Mouse (Mus musculus): ENCODE data around the gene Btbd7. TPM values are rescaled to one million over a fixed set of nuclear protein-coding genes. Genes with fewer than 3 reads are reported as not detected.

Gene Btbd7
- total RNA-seq, 2 experiments from 2014 or later: 34.6 to 35.0 TPM

GRCm38 (mm10) chr12:102779452-102779851, 98.8 kb downstream of the Btbd7 start:
- DNase-seq: peak; percentile 19

GRCm38 (mm10) chr12:102778151-102778550, 100.1 kb downstream of the Btbd7 start:
- no peak for DNase-seq

- no peak for DNase-seq
Measured at GRCm38 (mm10) chr12:102776035-102776434, 102.2 kb downstream of the Btbd7 start.

- DNase-seq: no peak
Measured at GRCm38 (mm10) chr12:102772676-102773075, 105.6 kb downstream of the Btbd7 start.

- DNase-seq: no peak
Measured at GRCm38 (mm10) chr12:102771601-102772000, 106.7 kb downstream of the Btbd7 start.

GRCm38 (mm10) chr12:102769000-102769399, 109.3 kb downstream of the Btbd7 start:
- no peak for DNase-seq

GRCm38 (mm10) chr12:102763696-102764095, 114.6 kb downstream of the Btbd7 start:
- no peak for DNase-seq

GRCm38 (mm10) chr12:102761668-102762067, 116.6 kb downstream of the Btbd7 start:
- no peak for DNase-seq

GRCm38 (mm10) chr12:102758936-102759335, 119.3 kb downstream of the Btbd7 start:
- DNase-seq: no peak

GRCm38 (mm10) chr12:102758403-102758756, 119.9 kb downstream of the Btbd7 start, which contains the start of gene Gm20604:
Gene Gm20604, minus strand, starts transcription at chr12:102758672.
- no peak for DNase-seq

- peak; percentile 98 for DNase-seq
Measured at GRCm38 (mm10) chr12:102757689-102758402, 120.4 kb downstream of the Btbd7 start, which contains the start of the genes Gm28051, Gon7 and Ubr7. Gene Gm28051, minus strand, starts transcription at chr12:102757765. Gene Gon7, minus strand, starts transcription at chr12:102757803. Gene Ubr7, plus strand, starts transcription at chr12:102757967.

- peak; percentile 17 for DNase-seq
Measured at GRCm38 (mm10) chr12:102757055-102757688, 121.1 kb downstream of the Btbd7 start.

GRCm38 (mm10) chr12:102756304-102756703, 122.0 kb downstream of the Btbd7 start:
- DNase-seq: peak; percentile 46

- DNase-seq: no peak
Measured at GRCm38 (mm10) chr12:102748256-102748655, 130.0 kb downstream of the Btbd7 start.

- no peak for DNase-seq
Measured at GRCm38 (mm10) chr12:102744839-102745238, 133.4 kb downstream of the Btbd7 start.

GRCm38 (mm10) chr12:102743589-102744574, 134.4 kb downstream of the Btbd7 start, which contains the start of the genes Moap1 and Tmem251:
Gene Moap1, minus strand, starts transcription at chr12:102743661.
Gene Tmem251, plus strand, starts transcription at chr12:102743762.
- DNase-seq: peak; percentile 91

GRCm38 (mm10) chr12:102743036-102743588, 135.2 kb downstream of the Btbd7 start:
- no peak for DNase-seq

- DNase-seq: no peak
Measured at GRCm38 (mm10) chr12:102742056-102742455, 136.2 kb downstream of the Btbd7 start.

GRCm38 (mm10) chr12:102740285-102740684, 138.0 kb downstream of the Btbd7 start:
- no peak for DNase-seq

- no peak for DNase-seq
Measured at GRCm38 (mm10) chr12:102739096-102739495, 139.2 kb downstream of the Btbd7 start.

GRCm38 (mm10) chr12:102733381-102733780, 144.9 kb downstream of the Btbd7 start:
- peak; percentile 77 for DNase-seq
